Mouse (Mus musculus): ENCODE measurements around the gene Irf5. TPM values are rescaled to one million over a fixed set of nuclear protein-coding genes. Genes with fewer than 3 reads are reported as not detected.

The Irf5 gene
- total RNA-seq (2021): 2.6 and 4.6 TPM in 2 replicates
- long read RNA-seq, partial matches to known transcripts: 1 of 1 reads
- long read RNA-seq, other reads (novel, unspliced or antisense): 0 of 1 reads

- peak; percentile 44 for DNase-seq
These were observed at the start of gene Irf5 for GRCm38 (mm10) chr6:29526281-29527251. TSS of gene Irf5 (plus strand) at chr6:29526625.

GRCm38 (mm10) chr6:29482691-29483090 lies 43.7 kb upstream of the Irf5 start:
- DNase-seq: no peak

GRCm38 (mm10) chr6:29484716-29485559 lies 41.5 kb upstream of the Irf5 start:
- peak; percentile 75 for DNase-seq

- no peak for DNase-seq
These were observed 40.5 kb upstream of the Irf5 start for GRCm38 (mm10) chr6:29485951-29486350.

- DNase-seq: peak; percentile 67
These were observed 32.3 kb upstream of the Irf5 start for GRCm38 (mm10) chr6:29494101-29494500.

GRCm38 (mm10) chr6:29496270-29496669 lies 30.2 kb upstream of the Irf5 start:
- DNase-seq: no peak

GRCm38 (mm10) chr6:29497791-29498190 lies 28.6 kb upstream of the Irf5 start:
- no peak for DNase-seq

- DNase-seq: no peak
These were observed 26.2 kb upstream of the Irf5 start for GRCm38 (mm10) chr6:29500177-29500576.

GRCm38 (mm10) chr6:29500810-29501209 lies 25.6 kb upstream of the Irf5 start:
- no peak for DNase-seq

- no peak for DNase-seq
These were observed 24.8 kb upstream of the Irf5 start for GRCm38 (mm10) chr6:29501599-29501998.

GRCm38 (mm10) chr6:29505493-29505892 lies 20.9 kb upstream of the Irf5 start:
- DNase-seq: no peak

GRCm38 (mm10) chr6:29506834-29507233 lies 19.6 kb upstream of the Irf5 start:
- no peak for DNase-seq

- peak; percentile 21 for DNase-seq
These were observed 18.7 kb upstream of the Irf5 start, which contains the start of gene Kcp for GRCm38 (mm10) chr6:29507447-29508309. TSS of gene Kcp (minus strand) at chr6:29507952.

GRCm38 (mm10) chr6:29509086-29509485 lies 17.3 kb upstream of the Irf5 start:
- no peak for DNase-seq

- peak; percentile 37 for DNase-seq
These were observed 13.1 kb upstream of the Irf5 start for GRCm38 (mm10) chr6:29513284-29513683.

- DNase-seq: peak; percentile 79
These were observed 9.3 kb upstream of the Irf5 start for GRCm38 (mm10) chr6:29517139-29517538.

- DNase-seq: no peak
These were observed 3.7 kb upstream of the Irf5 start for GRCm38 (mm10) chr6:29522626-29523300.

GRCm38 (mm10) chr6:29523301-29524033 lies 3.0 kb upstream of the Irf5 start:
- no peak for DNase-seq

GRCm38 (mm10) chr6:29524034-29524489 lies 2.4 kb upstream of the Irf5 start:
- no peak for DNase-seq

GRCm38 (mm10) chr6:29525256-29525655 lies 1.2 kb upstream of the Irf5 start:
- DNase-seq: no peak
